Mouse (Mus musculus): ENCODE results near the gene Gpatch8.
A peak's percentile ranks its signal among the peaks of the same experiment; 100 is the strongest.

Gpatch8 gene

GRCm38 (mm10) chr11:102495742-102496141 lies 60.5 kb downstream of the Gpatch8 start:
- Histone ChIP-seq H3K27me3 (ENCODE audit: control insufficient read depth, insufficient read depth, low read length, poor library complexity, severe bottlenecking) (no peaks in the 10 kb centered on the region), H3K36me3 (ENCODE audit: control insufficient read depth, insufficient read depth, low read length, poor library complexity, severe bottlenecking) (peaks cover 3% of the 10 kb centered on the region)
- DNase-seq (ENCODE audit: low read depth, low spot score) = no peak

DNA sequence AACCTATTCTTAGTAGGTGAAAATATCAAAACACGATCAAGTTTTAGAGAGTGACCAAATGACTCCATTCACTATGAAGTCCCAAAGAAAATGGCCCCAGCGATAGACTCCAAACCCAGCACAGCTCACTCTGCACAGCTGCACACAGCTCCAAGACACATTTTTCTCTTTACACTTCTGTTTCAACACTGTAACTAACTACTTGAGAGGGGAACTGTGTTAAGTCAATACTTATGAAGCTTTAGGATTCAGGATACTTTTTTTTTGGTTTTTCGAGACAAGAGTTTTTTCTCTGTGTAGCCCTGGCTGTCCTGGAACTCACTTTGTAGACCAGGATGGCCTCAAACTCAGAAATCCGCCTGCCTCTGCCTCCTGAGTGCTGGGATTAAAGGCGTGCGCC lies 61.1 kb downstream of the Gpatch8 start:
- Histone ChIP-seq H3K27me3 (ENCODE audit: control insufficient read depth, insufficient read depth, low read length, poor library complexity, severe bottlenecking) (no peaks in the 10 kb centered on the region), H3K36me3 (ENCODE audit: control insufficient read depth, insufficient read depth, low read length, poor library complexity, severe bottlenecking) (peaks cover 3% of the 10 kb centered on the region)
- DNase-seq (ENCODE audit: low read depth, low spot score) = no peak

DNA sequence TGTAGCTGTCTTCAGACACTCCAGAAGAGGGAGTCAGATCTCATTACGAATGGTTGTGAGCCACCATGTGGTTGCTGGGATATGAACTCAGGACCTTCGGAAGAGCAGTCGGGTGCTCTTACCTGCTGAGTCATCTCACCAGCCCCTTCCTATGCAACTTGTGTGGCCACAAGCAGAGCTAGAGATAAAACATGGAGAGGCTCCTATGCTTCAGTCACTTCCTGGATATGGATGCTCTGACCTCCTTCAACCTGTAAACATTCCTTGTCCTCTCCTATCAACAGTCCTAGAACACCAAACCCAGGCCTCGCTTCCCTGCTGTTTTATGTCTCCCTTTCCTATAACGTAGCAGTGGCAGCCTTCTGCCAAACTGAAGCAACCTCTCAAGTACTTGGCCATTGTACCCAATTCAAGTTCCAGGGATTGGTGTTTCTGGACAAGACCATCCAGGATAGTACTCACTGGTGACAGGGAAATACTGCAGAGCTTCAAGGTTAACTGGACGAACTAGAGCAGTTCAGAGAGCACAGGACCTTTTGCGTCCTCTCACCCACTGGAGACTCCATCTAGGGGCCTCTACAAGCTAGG lies 62.0 kb downstream of the Gpatch8 start:
- DNase-seq (ENCODE audit: low read depth, low spot score) = no peak
- peaks cover 3% of the 10 kb centered on the region for H3K36me3 ChIP-seq (ENCODE audit: control insufficient read depth, insufficient read depth, low read length, poor library complexity, severe bottlenecking)
- H3K27me3 ChIP-seq (ENCODE audit: control insufficient read depth, insufficient read depth, low read length, poor library complexity, severe bottlenecking) = no peaks in the 10 kb centered on the region

DNA sequence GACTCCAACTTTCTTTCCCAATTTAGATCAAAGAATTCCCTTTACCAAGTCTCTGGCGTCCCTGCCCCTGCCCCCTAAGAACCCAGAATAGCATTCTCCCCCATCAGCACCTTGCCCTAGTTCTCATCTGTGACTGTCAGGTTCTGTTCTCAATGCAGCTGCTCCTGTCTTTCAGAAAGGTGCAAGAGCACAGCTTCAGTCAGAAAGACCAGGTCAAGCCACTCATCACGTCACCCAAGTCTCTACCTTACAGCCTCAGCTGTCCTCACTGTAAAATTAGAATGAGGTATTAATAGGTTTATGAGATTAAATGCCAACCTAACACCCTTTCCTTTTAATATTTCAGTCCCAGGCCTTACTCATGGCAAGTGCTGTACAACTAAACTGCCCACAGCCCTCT lies 63.0 kb downstream of the Gpatch8 start:
- no peak for DNase-seq (ENCODE audit: low read depth, low spot score)
- H3K36me3 ChIP-seq (ENCODE audit: control insufficient read depth, insufficient read depth, low read length, poor library complexity, severe bottlenecking) = 0 out of 2 replicates have a peak, but pooled peaks cover 1% of the 10 kb centered on the region
- H3K27me3 ChIP-seq (ENCODE audit: control insufficient read depth, insufficient read depth, low read length, poor library complexity, severe bottlenecking) = no peaks in the 10 kb centered on the region

GRCm38 (mm10) chr11:102487901-102488300 lies 68.3 kb downstream of the Gpatch8 start:
- no peaks in the 10 kb centered on the region for H3K27me3 ChIP-seq (ENCODE audit: control insufficient read depth, insufficient read depth, low read length, poor library complexity, severe bottlenecking)
- DNase-seq (ENCODE audit: low read depth, low spot score) = no peak
- H3K36me3 ChIP-seq (ENCODE audit: control insufficient read depth, insufficient read depth, low read length, poor library complexity, severe bottlenecking) = peaks cover 3% of the 10 kb centered on the region; the same call in 1 of the 2 replicates

GRCm38 (mm10) chr11:102486733-102487386 lies 69.3 kb downstream of the Gpatch8 start:
- peak; percentile 71 for DNase-seq (ENCODE audit: low read depth, low spot score)
- Histone ChIP-seq H3K36me3 (ENCODE audit: control insufficient read depth, insufficient read depth, low read length, poor library complexity, severe bottlenecking) (peaks cover 3% of the 10 kb centered on the region; the same call in 1 of the 2 replicates), H3K27me3 (ENCODE audit: control insufficient read depth, insufficient read depth, low read length, poor library complexity, severe bottlenecking) (no peaks in the 10 kb centered on the region)

DNA sequence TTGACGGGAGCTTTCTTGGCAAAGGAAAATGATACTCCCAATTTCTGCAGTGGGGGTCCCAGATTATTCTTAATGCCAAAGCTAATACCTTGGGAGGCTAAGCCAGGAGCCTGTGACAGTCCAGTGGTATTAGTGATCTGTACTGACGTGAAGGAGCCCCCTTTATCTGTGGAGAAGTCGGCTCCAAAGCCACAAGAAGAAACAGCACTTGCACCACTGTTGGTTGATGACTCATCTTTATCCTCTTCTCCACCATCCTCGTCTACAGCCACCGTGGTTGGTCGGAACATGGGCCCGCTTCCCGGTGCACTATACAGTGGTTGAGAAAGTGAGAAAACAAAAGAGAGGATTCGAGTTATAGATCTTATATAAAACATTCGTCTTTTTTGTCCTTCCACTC lies 74.4 kb downstream of the Gpatch8 start:
- DNase-seq (ENCODE audit: low read depth, low spot score) = no peak
- Histone ChIP-seq H3K36me3 (ENCODE audit: control insufficient read depth, insufficient read depth, low read length, poor library complexity, severe bottlenecking) (peaks cover 10% of the 10 kb centered on the region), H3K27me3 (ENCODE audit: control insufficient read depth, insufficient read depth, low read length, poor library complexity, severe bottlenecking) (no peaks in the 10 kb centered on the region)

GRCm38 (mm10) chr11:102480897-102481296 lies 75.3 kb downstream of the Gpatch8 start:
- peaks cover 10% of the 10 kb centered on the region for H3K36me3 ChIP-seq (ENCODE audit: control insufficient read depth, insufficient read depth, low read length, poor library complexity, severe bottlenecking)
- DNase-seq (ENCODE audit: low read depth, low spot score) = no peak
- H3K27me3 ChIP-seq (ENCODE audit: control insufficient read depth, insufficient read depth, low read length, poor library complexity, severe bottlenecking) = no peaks in the 10 kb centered on the region

GRCm38 (mm10) chr11:102480111-102480510 lies 76.1 kb downstream of the Gpatch8 start:
- Histone ChIP-seq H3K27me3 (ENCODE audit: control insufficient read depth, insufficient read depth, low read length, poor library complexity, severe bottlenecking) (no peaks in the 10 kb centered on the region), H3K36me3 (ENCODE audit: control insufficient read depth, insufficient read depth, low read length, poor library complexity, severe bottlenecking) (peaks cover 10% of the 10 kb centered on the region)
- no peak for DNase-seq (ENCODE audit: low read depth, low spot score)

- peaks cover 10% of the 10 kb centered on the region for H3K36me3 ChIP-seq (ENCODE audit: control insufficient read depth, insufficient read depth, low read length, poor library complexity, severe bottlenecking)
- no peak for DNase-seq (ENCODE audit: low read depth, low spot score)
- no peaks in the 10 kb centered on the region for H3K27me3 ChIP-seq (ENCODE audit: control insufficient read depth, insufficient read depth, low read length, poor library complexity, severe bottlenecking)
Measured at GRCm38 (mm10) chr11:102479581-102479980, 76.6 kb downstream of the Gpatch8 start.

DNA sequence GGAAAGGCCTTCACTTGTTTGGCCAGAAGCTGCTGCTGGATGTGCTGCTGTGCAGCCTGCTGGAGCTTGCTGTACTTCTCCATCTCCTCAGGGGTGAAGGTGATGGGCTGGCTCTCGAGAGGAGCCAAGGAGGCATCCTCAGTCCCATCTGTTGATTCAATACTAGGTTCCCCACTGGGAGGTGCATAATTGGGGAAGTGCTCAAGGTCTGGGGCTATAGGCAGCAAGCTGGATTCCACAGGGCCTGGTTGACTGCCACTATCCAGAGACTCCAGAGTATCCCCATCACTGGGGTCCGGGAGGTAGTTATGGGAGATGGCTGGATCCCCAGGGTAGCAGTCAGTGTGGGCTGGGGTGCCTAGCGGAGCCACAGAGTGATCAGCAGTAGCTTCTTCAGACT lies 77.5 kb downstream of the Gpatch8 start:
- peaks cover 7% of the 10 kb centered on the region for H3K36me3 ChIP-seq (ENCODE audit: control insufficient read depth, insufficient read depth, low read length, poor library complexity, severe bottlenecking)
- no peaks in the 10 kb centered on the region for H3K27me3 ChIP-seq (ENCODE audit: control insufficient read depth, insufficient read depth, low read length, poor library complexity, severe bottlenecking)
- no peak for DNase-seq (ENCODE audit: low read depth, low spot score)

DNA sequence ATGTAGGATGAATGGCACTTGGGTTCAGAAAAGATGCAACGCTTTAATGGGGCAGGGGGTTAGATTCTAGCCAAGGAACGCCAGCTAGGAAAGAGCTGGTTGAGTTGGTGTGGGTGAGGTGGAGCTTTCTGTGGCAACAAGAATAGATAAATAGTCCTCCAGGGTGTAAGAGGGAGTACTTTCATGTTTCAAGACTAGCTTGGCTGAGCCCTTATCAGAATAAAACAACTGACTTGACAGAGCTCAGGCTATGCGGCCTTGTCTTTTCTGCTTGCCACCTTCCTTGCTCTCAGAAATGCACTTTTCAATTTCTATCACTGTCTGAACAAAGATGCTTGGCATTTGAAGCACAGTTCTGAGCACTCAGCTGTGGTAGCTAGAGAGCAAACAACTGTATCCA lies 81.2 kb downstream of the Gpatch8 start:
- no peaks in the 10 kb centered on the region for H3K27me3 ChIP-seq (ENCODE audit: control insufficient read depth, insufficient read depth, low read length, poor library complexity, severe bottlenecking)
- peaks cover 6% of the 10 kb centered on the region for H3K36me3 ChIP-seq (ENCODE audit: control insufficient read depth, insufficient read depth, low read length, poor library complexity, severe bottlenecking)
- no peak for DNase-seq (ENCODE audit: low read depth, low spot score)

GRCm38 (mm10) chr11:102469648-102470357 lies 86.4 kb downstream of the Gpatch8 start, which contains the start of gene Itga2b:
TSS of gene Itga2b (minus strand) at chr11:102470122.
- no peak for DNase-seq (ENCODE audit: low read depth, low spot score)
- Histone ChIP-seq H3K36me3 (ENCODE audit: control insufficient read depth, insufficient read depth, low read length, poor library complexity, severe bottlenecking) (no peaks in the 10 kb centered on the region), H3K27me3 (ENCODE audit: control insufficient read depth, insufficient read depth, low read length, poor library complexity, severe bottlenecking) (no peaks in the 10 kb centered on the region)

- DNase-seq (ENCODE audit: low read depth, low spot score) = peak; percentile 91
- no peaks in the 10 kb centered on the region for H3K27me3 ChIP-seq (ENCODE audit: control insufficient read depth, insufficient read depth, low read length, poor library complexity, severe bottlenecking)
- no peaks in the 10 kb centered on the region for H3K36me3 ChIP-seq (ENCODE audit: control insufficient read depth, insufficient read depth, low read length, poor library complexity, severe bottlenecking)
Measured at GRCm38 (mm10) chr11:102467041-102467631, 89.1 kb downstream of the Gpatch8 start.
